8 mouse cellular contexts compared by ENCODE assay signal in the genomic region with DNA sequence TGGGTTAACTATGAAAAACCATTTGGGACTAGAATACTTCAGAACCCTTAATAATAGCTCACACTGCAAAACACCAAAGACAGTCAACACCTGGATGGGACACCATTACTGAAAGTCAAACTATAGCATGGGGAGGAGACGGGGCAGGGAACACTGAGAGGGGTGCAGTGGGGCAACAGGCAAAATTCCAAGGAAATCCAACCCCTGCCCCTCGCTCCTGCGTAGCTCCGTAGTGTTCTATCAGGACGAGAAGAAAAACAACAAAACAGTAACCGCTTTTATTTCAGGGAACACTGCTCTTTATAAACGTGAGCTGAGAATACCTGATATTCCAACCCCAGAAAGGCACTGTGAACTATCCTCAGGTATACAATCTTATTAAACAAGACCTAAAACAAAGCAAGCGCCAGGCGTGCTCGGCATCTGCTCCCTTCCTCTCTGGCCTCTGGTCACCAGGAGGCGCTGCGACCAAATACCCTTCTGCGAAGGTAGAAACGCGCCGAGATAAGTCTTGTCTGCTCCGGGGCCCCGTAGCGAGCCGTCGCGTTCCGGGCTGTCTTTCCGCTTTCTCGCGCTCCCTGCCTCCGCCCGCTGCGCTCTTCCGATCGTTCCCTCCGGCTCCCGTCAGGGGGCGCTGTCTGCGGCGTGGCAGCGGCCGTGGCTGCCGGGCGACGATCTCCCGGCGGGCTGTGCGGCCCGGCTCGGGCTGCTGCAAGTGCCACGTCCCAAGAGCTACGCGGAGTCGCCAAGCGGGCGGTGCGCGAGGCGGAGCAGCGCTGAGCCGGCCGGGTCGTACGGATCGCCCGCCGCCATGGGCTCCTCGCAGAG. TPM values are rescaled to one million over a fixed set of nuclear protein-coding genes. Genes with fewer than 3 reads are reported as not detected.
A peak's percentile ranks its signal among the peaks of the same experiment; 100 is the strongest.
DNase-seq lines count a peak whose midpoint lies in the region; ATAC-seq and TF ChIP-seq lines count a peak whose summit lies in the region.

Gene Gorasp2 (plus strand): TSS at position 690 of the 828 bp plus-strand sequence.

- peak; percentile 97 to 98 for DNase-seq in heart, postnatal 10 days
- peak; percentile 90 for DNase-seq in large intestine, adult 2 months (ENCODE audit: low read depth, low spot score)
- peak; percentile 97 for DNase-seq in liver, postnatal 0 days
- DNase-seq in testis, postnatal 10 days (ENCODE audit: low spot score), result peak; percentile 97

- no peaks in the 10 kb centered on the region for H3K9me3 ChIP-seq in ES-Bruce4 (replicated peaks; ENCODE audit: control insufficient read depth, insufficient read depth, low read length, poor library complexity, severe bottlenecking)
- no peaks in the 10 kb centered on the region for H3K9me3 ChIP-seq in forebrain, embryonic 13.5 days (replicated peaks)
- no peaks in the 10 kb centered on the region for H3K9me3 ChIP-seq in liver, postnatal 0 days (ENCODE audit: low read length)
- no peaks in the 10 kb centered on the region for H3K9me3 ChIP-seq in neural tube, embryonic 14.5 days (ENCODE audit: control insufficient read depth, low read length)

- ATAC-seq in cerebellum, adult (ENCODE audit: insufficient number of reproducible peaks, low FRiP score, low TSS enrichment), result peak; percentile 89
- peak; percentile 97 for ATAC-seq in forebrain, embryonic 13.5 days
- peak; percentile 95 for ATAC-seq in liver, postnatal 0 days
- ATAC-seq in neural tube, embryonic 14.5 days (ENCODE audit: low read depth), result peak; percentile 94

- TF ChIP-seq CTCF in ES-Bruce4 (IDR thresholded peaks at IDR 0.05; ENCODE audit: low read depth, low read length), result peak; percentile 72
- TF ChIP-seq CTCF in liver, postnatal 0 days (IDR thresholded peaks at IDR 0.05; ENCODE audit: low read depth), result peak; percentile 98

- peak within 1 kb of the TSS; percentile 84 for H3K4me2 ChIP-seq in forebrain, embryonic 13.5 days
- peak within 1 kb of the TSS; percentile 88 for H3K4me2 ChIP-seq in liver, postnatal 0 days (ENCODE audit: low read depth, low read length)
- peak within 1 kb of the TSS; percentile 80 for H3K4me2 ChIP-seq in neural tube, embryonic 14.5 days (ENCODE audit: low read depth, low read length)

- intact Hi-C loops in heart, postnatal 10 days (cut with DNase I), result no loop called here

- TF ChIP-seq POLR2A in ES-Bruce4 (IDR thresholded peaks at IDR 0.05; ENCODE audit: insufficient read depth, low read length), result peak; percentile 64

- no peaks in the 10 kb centered on the region for H3K4me1 ChIP-seq in ES-Bruce4 (ENCODE audit: control insufficient read depth, insufficient read depth, low read length)
- peaks cover 18% of the 10 kb centered on the region for H3K4me1 ChIP-seq in forebrain, embryonic 13.5 days
- peaks cover 23% of the 10 kb centered on the region for H3K4me1 ChIP-seq in liver, postnatal 0 days (ENCODE audit: insufficient read depth)
- peaks cover 12% of the 10 kb centered on the region for H3K4me1 ChIP-seq in neural tube, embryonic 14.5 days (ENCODE audit: control insufficient read depth, insufficient read depth, low read length)

- TF ChIP-seq EP300 in ES-Bruce4 (IDR thresholded peaks at IDR 0.05; ENCODE audit: insufficient read depth, low read depth, low read length), result no peak
- TF ChIP-seq EP300 in liver, postnatal 0 days (IDR thresholded peaks at IDR 0.05; ENCODE audit: low read depth), result peak; percentile 60; the same call in 1 of the 2 replicates

- WGBS in forebrain, embryonic 13.5 days, result 1% methylated on average over 63 of the region's 64 CpGs
- 2% methylated on average over 64 of the region's 64 CpGs for WGBS in large intestine, adult 2 months
- 2% methylated on average over 64 of the region's 64 CpGs for WGBS in liver, postnatal 0 days (ENCODE audit: insufficient replicate concordance)
- WGBS in neural tube, embryonic 14.5 days, result 3% methylated on average over 64 of the region's 64 CpGs

- H3K27ac ChIP-seq in ES-Bruce4 (ENCODE audit: insufficient read depth, low read length), result no peak within 1 kb of the TSS
- peak within 1 kb of the TSS; percentile 84 for H3K27ac ChIP-seq in forebrain, embryonic 13.5 days
- peak within 1 kb of the TSS; percentile 98 for H3K27ac ChIP-seq in liver, postnatal 0 days (ENCODE audit: low read depth)
- peak within 1 kb of the TSS; percentile 88 for H3K27ac ChIP-seq in neural tube, embryonic 14.5 days (ENCODE audit: low read depth, low read length)

- H3K36me3 ChIP-seq in ES-Bruce4 (ENCODE audit: control insufficient read depth, insufficient read depth, low read length, poor library complexity, severe bottlenecking), result no peaks in the 10 kb centered on the region
- H3K36me3 ChIP-seq in forebrain, embryonic 13.5 days (ENCODE audit: poor library complexity, severe bottlenecking), result no peaks in the 10 kb centered on the region
- H3K36me3 ChIP-seq in liver, postnatal 0 days (replicated peaks; ENCODE audit: insufficient read depth, low read length), result no peaks in the 10 kb centered on the region
- H3K36me3 ChIP-seq in neural tube, embryonic 14.5 days (ENCODE audit: control insufficient read depth, insufficient read depth, low read length), result no peaks in the 10 kb centered on the region

- peak within 1 kb of the TSS; percentile 87 for H3K4me3 ChIP-seq in ES-Bruce4 (ENCODE audit: low read depth, low read length)
- H3K4me3 ChIP-seq in forebrain, embryonic 13.5 days, result peak within 1 kb of the TSS; percentile 91
- H3K4me3 ChIP-seq in liver, postnatal 0 days (ENCODE audit: low read depth, low read length), result peak within 1 kb of the TSS; percentile 87
- peak within 1 kb of the TSS; percentile 96 for H3K4me3 ChIP-seq in neural tube, embryonic 14.5 days (ENCODE audit: low read depth, low read length)

- peak within 1 kb of the TSS; percentile 83 for H3K9ac ChIP-seq in ES-Bruce4 (ENCODE audit: low read depth, poor library complexity, severe bottlenecking)
- H3K9ac ChIP-seq in forebrain, embryonic 13.5 days, result peak within 1 kb of the TSS; percentile 92
- peak within 1 kb of the TSS; percentile 97 for H3K9ac ChIP-seq in liver, postnatal 0 days (replicated peaks)
- peak within 1 kb of the TSS; percentile 90 for H3K9ac ChIP-seq in neural tube, embryonic 14.5 days (replicated peaks; ENCODE audit: low read depth, low read length)

- H3K27me3 ChIP-seq in ES-Bruce4 (ENCODE audit: control insufficient read depth, insufficient read depth, low read length, poor library complexity, severe bottlenecking), result no peaks in the 10 kb centered on the region
- no peaks in the 10 kb centered on the region for H3K27me3 ChIP-seq in forebrain, embryonic 13.5 days
- no peaks in the 10 kb centered on the region for H3K27me3 ChIP-seq in liver, postnatal 0 days (ENCODE audit: insufficient read depth, low read length)
- no peaks in the 10 kb centered on the region for H3K27me3 ChIP-seq in neural tube, embryonic 14.5 days (ENCODE audit: control insufficient read depth, insufficient read depth, low read length)

RNA-seq across cellular contexts. Expression of gene Gorasp2, which starts in this region (rescaled TPM):
- polyA plus RNA-seq in ES-Bruce4 (2011; ENCODE audit: insufficient read depth, insufficient read length, low read depth, missing spikeins), result 96.9 and 108 TPM in 2 replicates
- polyA plus RNA-seq in forebrain, embryonic 13.5 days (2015; fragmentation: Nextera tagmentation; extraction: Ambion mirVana), result 108 and 123 TPM in 2 replicates
- total RNA-seq in heart, postnatal 10 days (2021), result 10 to 100 TPM; 84.5 to 86.7 TPM
- 118 and 121 TPM in 2 replicates for polyA plus RNA-seq in large intestine, adult 2 months (2012; rRNA removed)
- 61.8 and 64.7 TPM in 2 replicates for polyA plus RNA-seq in liver, postnatal 0 days (2015; fragmentation: Nextera tagmentation; extraction: Ambion mirVana)
- polyA plus RNA-seq in neural tube, embryonic 14.5 days (2014; fragmentation: Nextera tagmentation; extraction: Ambion mirVana), result 130 and 136 TPM in 2 replicates
